Mouse (Mus musculus) kidney, embryonic 14.5 days (tissue): ENCODE measurements around the gene Rps6kl1. TPM values are rescaled to one million over a fixed set of nuclear protein-coding genes. Genes with fewer than 3 reads are reported as not detected.

ENCODE experiments used
- ATAC-seq: fragments of 200-750 bp; cut with Nextera tagmentation; 2 replicates; pipeline ENCODE4 v1.8.0; 2017; ENCODE audit warnings: moderate number of reproducible peaks, mild to moderate bottlenecking, moderate TSS enrichment, moderate library complexity; ENCODE audit not compliant: low FRiP score, low TSS enrichment
- H3K27ac ChIP-seq: fragments of 300-500 bp; sonication (generic); 2 replicates; pipeline ENCODE4 v1.5.1; 2014; ENCODE audit warnings: low read depth, mild to moderate bottlenecking, low read length, moderate library complexity, mixed read lengths
- H3K27me3 ChIP-seq: fragments of 300-500 bp; sonication (generic); 2 replicates; pipeline ENCODE4 v1.6.1; 2014; ENCODE audit warnings: mild to moderate bottlenecking, low read length; ENCODE audit not compliant: control insufficient read depth, insufficient read depth
- H3K36me3 ChIP-seq: fragments of 300-500 bp; sonication (generic); 2 replicates; pipeline ENCODE4 v1.6.1; 2014; ENCODE audit warnings: low read length, mixed read lengths; ENCODE audit not compliant: control insufficient read depth, insufficient read depth
- H3K4me1 ChIP-seq: fragments of 300-500 bp; sonication (generic); 2 replicates; pipeline ENCODE4 v1.6.1; 2014; ENCODE audit warnings: low read length, mixed read lengths; ENCODE audit not compliant: control insufficient read depth, insufficient read depth
- H3K4me2 ChIP-seq: fragments of 300-500 bp; sonication (generic); replicated peaks from 2 replicates; pipeline ENCODE4 v1.6.1; 2014; ENCODE audit warnings: low read depth, mild to moderate bottlenecking, low read length
- H3K4me3 ChIP-seq: fragments of 300-500 bp; sonication (generic); 2 replicates; pipeline ENCODE4 v1.5.1; 2014; ENCODE audit warnings: mild to moderate bottlenecking, low read length
- H3K9ac ChIP-seq: fragments of 300-500 bp; sonication (generic); 2 replicates; pipeline ENCODE4 v1.6.1; 2014; ENCODE audit warnings: low read depth, mild to moderate bottlenecking, low read length, moderate library complexity
- H3K9me3 ChIP-seq: fragments of 300-500 bp; sonication (generic); 2 replicates; pipeline ENCODE4 v1.6.1; 2016; ENCODE audit warnings: low read length; ENCODE audit not compliant: control insufficient read depth
- WGBS: fragments of 180-500 bp; shearing (Covaris S2); extraction: QIAGEN DNeasy Blood & Tissue Kit; methylation state at CpG from one replicate; pipeline ENCODE4 v1.1.7; 2014; 5-methylcytosine and 5-hydroxymethylcytosine counted together
- polyA plus RNA-seq: library from polyadenylated mRNA; unstranded; fragments of >200 nt; fragmentation: Nextera tagmentation; extraction: Ambion mirVana; gene quantifications from 2 replicates; pipeline ENCODE4 v1.2.1, GENCODE M21; 2014

Gene Rps6kl1
- polyA plus RNA-seq, 1 experiment from 2014 or later: 0.61 TPM

GRCm38 (mm10) chr12:85135513-85136470 is 15.3 kb downstream of the Rps6kl1 start:
- Histone ChIP-seq H3K27ac (no peak overlapping the region), H3K36me3 (peaks cover 43% of the 10 kb centered on the region), H3K4me2 (no peak overlapping the region), H3K9ac (no peak overlapping the region), H3K4me3 (no peak overlapping the region), H3K4me1 (no peaks in the 10 kb centered on the region), H3K9me3 (no peaks in the 10 kb centered on the region), H3K27me3 (no peaks in the 10 kb centered on the region)
- 79% methylated on average over 19 of the region's 19 CpGs for WGBS
- no peak for ATAC-seq

DNA sequence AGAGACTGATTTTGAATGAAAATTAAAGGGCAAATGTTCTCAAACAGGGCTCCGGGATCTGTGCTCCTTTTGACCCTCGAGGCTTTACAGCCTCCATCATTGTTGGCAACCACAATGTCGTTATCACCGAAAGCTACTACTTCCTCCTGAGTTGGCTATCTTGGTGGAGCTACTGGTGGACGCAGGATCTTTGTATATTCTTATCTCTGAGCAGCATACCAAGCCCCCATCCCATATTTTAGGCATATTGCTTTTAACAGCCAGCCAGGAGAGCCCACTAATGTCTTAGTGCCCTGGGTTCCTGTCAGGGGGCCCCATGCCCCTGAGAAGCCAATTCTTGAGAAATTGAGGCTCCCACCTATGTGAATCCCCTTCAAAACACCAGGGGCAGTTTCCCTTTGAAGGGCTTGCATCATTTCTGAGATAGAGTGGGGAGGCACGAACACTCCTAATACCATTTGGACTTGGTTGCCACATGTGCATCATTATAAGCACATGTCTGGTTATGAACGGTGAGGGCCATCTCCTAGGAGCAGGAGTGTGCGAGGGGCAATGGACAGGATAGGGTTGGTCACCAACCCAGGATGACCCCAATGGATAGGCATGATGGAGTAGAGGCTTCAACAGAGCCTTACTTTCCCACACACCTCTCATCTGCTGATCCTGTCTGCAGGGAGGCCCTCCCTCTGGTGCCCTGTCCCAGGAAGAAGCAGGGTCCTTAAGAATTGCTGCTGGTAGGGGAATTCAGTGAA is 16.8 kb downstream of the Rps6kl1 start:
- no peak for ATAC-seq
- WGBS: 87% methylated on average over 8 of the region's 8 CpGs
- Histone ChIP-seq H3K4me3 (no peak overlapping the region), H3K4me1 (no peaks in the 10 kb centered on the region), H3K9me3 (no peaks in the 10 kb centered on the region), H3K4me2 (no peak overlapping the region), H3K27ac (no peak overlapping the region), H3K9ac (no peak overlapping the region), H3K27me3 (no peaks in the 10 kb centered on the region), H3K36me3 (peaks cover 59% of the 10 kb centered on the region)

DNA sequence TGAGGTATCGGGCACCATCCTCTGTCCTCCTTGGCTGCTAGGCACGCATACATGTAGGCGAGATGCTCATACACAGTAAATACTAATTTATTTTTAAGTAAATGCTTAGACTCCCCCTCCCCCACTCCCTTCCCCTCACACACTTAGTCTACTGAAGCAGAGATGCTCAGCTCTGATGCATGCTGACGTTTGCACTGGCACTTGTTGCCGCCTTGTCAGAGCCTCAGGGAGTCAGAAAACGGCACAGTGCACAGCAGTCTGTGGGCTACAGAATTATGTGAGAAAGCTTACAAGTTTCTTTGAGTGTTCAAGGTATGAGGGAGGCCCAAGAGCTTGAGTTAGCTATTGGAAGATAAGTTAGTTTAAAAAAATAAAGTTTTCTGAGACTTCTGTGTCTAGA is 19.7 kb downstream of the Rps6kl1 start:
- H3K4me3 ChIP-seq: no peak overlapping the region
- no peak overlapping the region for H3K27ac ChIP-seq
- H3K4me2 ChIP-seq: no peak overlapping the region
- H3K27me3 ChIP-seq: no peaks in the 10 kb centered on the region
- H3K9me3 ChIP-seq: no peaks in the 10 kb centered on the region
- ATAC-seq: no peak
- H3K4me1 ChIP-seq: no peaks in the 10 kb centered on the region
- H3K36me3 ChIP-seq: peaks cover 81% of the 10 kb centered on the region
- 91% methylated on average over 6 of the region's 6 CpGs for WGBS
- H3K9ac ChIP-seq: no peak overlapping the region

- 93% methylated on average over 9 of the region's 9 CpGs for WGBS
- ATAC-seq: no peak
- Histone ChIP-seq H3K36me3 (peaks cover 87% of the 10 kb centered on the region), H3K4me2 (no peak overlapping the region), H3K9me3 (no peaks in the 10 kb centered on the region), H3K27me3 (no peaks in the 10 kb centered on the region), H3K4me3 (no peak overlapping the region), H3K27ac (no peak overlapping the region), H3K9ac (no peak overlapping the region), H3K4me1 (no peaks in the 10 kb centered on the region)
Observed at GRCm38 (mm10) chr12:85129426-85129978, 21.6 kb downstream of the Rps6kl1 start.

- no peaks in the 10 kb centered on the region for H3K9me3 ChIP-seq
- peaks cover 88% of the 10 kb centered on the region for H3K36me3 ChIP-seq
- H3K27me3 ChIP-seq: no peaks in the 10 kb centered on the region
- H3K27ac ChIP-seq: no peak overlapping the region
- ATAC-seq: no peak
- H3K4me3 ChIP-seq: no peak overlapping the region
- no peak overlapping the region for H3K9ac ChIP-seq
- 83% methylated on average over 8 of the region's 8 CpGs for WGBS
- no peaks in the 10 kb centered on the region for H3K4me1 ChIP-seq
- H3K4me2 ChIP-seq: no peak overlapping the region
Observed at GRCm38 (mm10) chr12:85126986-85127603, 24.0 kb downstream of the Rps6kl1 start.

- Histone ChIP-seq H3K36me3 (peaks cover 83% of the 10 kb centered on the region), H3K9me3 (no peaks in the 10 kb centered on the region), H3K9ac (no peak overlapping the region), H3K27me3 (no peaks in the 10 kb centered on the region), H3K4me1 (no peaks in the 10 kb centered on the region), H3K4me3 (no peak overlapping the region), H3K4me2 (no peak overlapping the region), H3K27ac (no peak overlapping the region)
- 91% methylated on average over 5 of the region's 5 CpGs for WGBS
- no peak for ATAC-seq
Observed at GRCm38 (mm10) chr12:85124751-85125150, 26.3 kb downstream of the Rps6kl1 start.

DNA sequence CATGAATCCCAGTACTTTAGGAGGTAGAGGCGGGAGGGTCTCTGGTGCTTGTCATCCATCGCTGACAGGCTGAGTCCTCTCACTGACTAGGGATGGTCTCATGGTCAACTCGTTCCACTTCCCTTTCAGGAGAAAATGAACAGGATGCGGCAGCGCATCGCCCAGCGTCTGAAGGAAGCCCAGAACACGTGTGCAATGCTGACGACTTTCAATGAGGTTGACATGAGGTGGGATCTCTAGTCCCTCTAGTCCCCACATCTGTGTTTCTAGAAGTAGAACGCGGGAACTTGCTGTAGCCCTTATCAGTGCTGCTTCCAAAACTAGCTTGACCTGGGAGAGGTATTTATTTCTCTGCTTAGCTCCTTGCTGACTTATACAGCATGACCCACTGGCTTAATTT is 27.4 kb downstream of the Rps6kl1 start:
- no peak for ATAC-seq
- 96% methylated on average over 11 of the region's 11 CpGs for WGBS
- Histone ChIP-seq H3K4me1 (no peaks in the 10 kb centered on the region), H3K27me3 (no peaks in the 10 kb centered on the region), H3K27ac (no peak overlapping the region), H3K9ac (no peak overlapping the region), H3K9me3 (no peaks in the 10 kb centered on the region), H3K36me3 (peaks cover 85% of the 10 kb centered on the region), H3K4me3 (no peak overlapping the region), H3K4me2 (no peak overlapping the region)

GRCm38 (mm10) chr12:85123108-85123530 is 27.9 kb downstream of the Rps6kl1 start:
- Histone ChIP-seq H3K9ac (no peak overlapping the region), H3K4me3 (no peak overlapping the region), H3K9me3 (no peaks in the 10 kb centered on the region), H3K4me1 (no peaks in the 10 kb centered on the region), H3K36me3 (peaks cover 85% of the 10 kb centered on the region), H3K27me3 (no peaks in the 10 kb centered on the region), H3K27ac (no peak overlapping the region), H3K4me2 (no peak overlapping the region)
- 94% methylated on average over 9 of the region's 9 CpGs for WGBS
- ATAC-seq: no peak
